Mouse (Mus musculus): ENCODE data around the gene Mob1b. TPM values are rescaled to one million over a fixed set of nuclear protein-coding genes. Genes with fewer than 3 reads are reported as not detected.

The Mob1b gene
- total and polyA plus RNA-seq, 3 experiments = 7.0 to 11.9 (median 10.5) TPM

GRCm38 (mm10) chr5:88793676-88794075 lies 73.0 kb downstream of the Mob1b start:
- H3K9me3 ChIP-seq (replicated peaks; ENCODE audit: low read length) = no peaks in the 10 kb centered on the region
- no peaks in the 10 kb centered on the region for H3K79me2 ChIP-seq (replicated peaks; ENCODE audit: control insufficient read depth, extremely low read depth, insufficient read depth, poor library complexity, severe bottlenecking)
- no peak for DNase-seq (ENCODE audit: extremely low read depth)
- H3K36me3 ChIP-seq (replicated peaks in 1 of 2; ENCODE audit: control insufficient read depth in 1 of 2, insufficient read depth in 1 of 2, low read length in 1 of 2) = no peaks in the 10 kb centered on the region
- H3K27me3 ChIP-seq (replicated peaks) = no peaks in the 10 kb centered on the region
- no peak overlapping the region for H3K9ac ChIP-seq (ENCODE audit: insufficient read depth, low read depth)
- dilution Hi-C loops (cut with MboI; ENCODE audit: extremely low pct_ligation_motif_present, extremely low pct_unique_long_range_greater_than_20kb, low sequenced_read_pairs) = no loop called here
- H3K27ac ChIP-seq (ENCODE audit: insufficient read depth, low read depth) = no peak overlapping the region
- TF ChIP-seq RAD21 (IDR thresholded peaks at IDR 0.05; ENCODE audit: low read depth, low read length) (no peak), GABPA (IDR thresholded peaks at IDR 0.05; ENCODE audit: insufficient replicate concordance, low read depth, low read length) (no peak), MAX (IDR thresholded peaks at IDR 0.05; ENCODE audit: low read length) (no peak), POLR2AphosphoS2 (IDR thresholded peaks at IDR 0.05; ENCODE audit: low read depth, low read length) (no peak), ZKSCAN1 (IDR thresholded peaks at IDR 0.05; ENCODE audit: borderline replicate concordance, low read depth, low read length) (no peak), TCF12 (IDR thresholded peaks at IDR 0.05; ENCODE audit: low read depth, low read length) (no peak)
- H3K4me2 ChIP-seq (ENCODE audit: insufficient read depth, low read depth, poor library complexity, severe bottlenecking) = no peak overlapping the region
- H3K4me1 ChIP-seq (ENCODE audit: control insufficient read depth in 1 of 2, insufficient read depth in 2 of 2) = 0 out of 4 replicates have a peak, but pooled peaks cover 0 to 3% of the 10 kb centered on the region in 2 experiments
- H3K4me3 ChIP-seq (replicated peaks in 1 of 3; ENCODE audit: low read depth in 2 of 3, low read length in 2 of 3, poor library complexity in 1 of 3) = no peak overlapping the region
- in situ Hi-C loops (cut with MboI; ENCODE audit: low pct_ligation_motif_present, low pct_unique_long_range_greater_than_20kb, low sequenced_read_pairs) = no loop called here

- Histone ChIP-seq H3K27ac (ENCODE audit: insufficient read depth, low read depth) (no peak overlapping the region), H3K9ac (ENCODE audit: insufficient read depth, low read depth) (no peak overlapping the region), H3K4me1 (ENCODE audit: control insufficient read depth in 1 of 2, insufficient read depth in 2 of 2) (no peaks in the 10 kb centered on the region), H3K79me2 (replicated peaks; ENCODE audit: control insufficient read depth, extremely low read depth, insufficient read depth, poor library complexity, severe bottlenecking) (no peaks in the 10 kb centered on the region), H3K4me2 (ENCODE audit: insufficient read depth, low read depth, poor library complexity, severe bottlenecking) (no peak overlapping the region), H3K9me3 (replicated peaks; ENCODE audit: low read length) (no peaks in the 10 kb centered on the region), H3K4me3 (replicated peaks in 1 of 3; ENCODE audit: low read depth in 2 of 3, low read length in 2 of 3, poor library complexity in 1 of 3) (no peak overlapping the region), H3K36me3 (replicated peaks in 1 of 2; ENCODE audit: control insufficient read depth in 1 of 2, insufficient read depth in 1 of 2, low read length in 1 of 2) (no peaks in the 10 kb centered on the region), H3K27me3 (replicated peaks) (no peaks in the 10 kb centered on the region)
- in situ Hi-C loops (cut with MboI; ENCODE audit: low pct_ligation_motif_present, low pct_unique_long_range_greater_than_20kb, low sequenced_read_pairs) (no loop called here), dilution Hi-C loops (cut with MboI; ENCODE audit: extremely low pct_ligation_motif_present, extremely low pct_unique_long_range_greater_than_20kb, low sequenced_read_pairs) (no loop called here)
- no peak for DNase-seq (ENCODE audit: extremely low read depth)
- TF ChIP-seq CTCF (conservative IDR thresholded peaks at IDR 0.05 in 1 of 2, IDR thresholded peaks at IDR 0.05 in 1 of 2; ENCODE audit: low read depth in 2 of 2, low read length in 2 of 2) = no peak
- no peak for TF ChIP-seq RAD21 (IDR thresholded peaks at IDR 0.05; ENCODE audit: low read depth, low read length)
- TF ChIP-seq CHD2 (IDR thresholded peaks at IDR 0.05; ENCODE audit: low read length) = no peak
- TF ChIP-seq ZNF384 (IDR thresholded peaks at IDR 0.05; ENCODE audit: low read depth, low read length) = no peak
- no peak for TF ChIP-seq USF2 (conservative IDR thresholded peaks at IDR 0.05; ENCODE audit: low read depth, low read length)
- no peak for TF ChIP-seq USF1 (IDR thresholded peaks at IDR 0.05; ENCODE audit: low read depth, low read length)
Observed at GRCm38 (mm10) chr5:88795910-88796584, 75.4 kb downstream of the Mob1b start.

GRCm38 (mm10) chr5:88796588-88796987 lies 75.9 kb downstream of the Mob1b start:
- Histone ChIP-seq H3K79me2 (replicated peaks; ENCODE audit: control insufficient read depth, extremely low read depth, insufficient read depth, poor library complexity, severe bottlenecking) (no peaks in the 10 kb centered on the region), H3K4me3 (replicated peaks in 1 of 3; ENCODE audit: low read depth in 2 of 3, low read length in 2 of 3, poor library complexity in 1 of 3) (no peak overlapping the region), H3K4me2 (ENCODE audit: insufficient read depth, low read depth, poor library complexity, severe bottlenecking) (no peak overlapping the region), H3K4me1 (ENCODE audit: control insufficient read depth in 1 of 2, insufficient read depth in 2 of 2) (no peaks in the 10 kb centered on the region), H3K27ac (ENCODE audit: insufficient read depth, low read depth) (no peak overlapping the region), H3K9ac (ENCODE audit: insufficient read depth, low read depth) (no peak overlapping the region), H3K36me3 (replicated peaks in 1 of 2; ENCODE audit: control insufficient read depth in 1 of 2, insufficient read depth in 1 of 2, low read length in 1 of 2) (no peaks in the 10 kb centered on the region), H3K9me3 (replicated peaks; ENCODE audit: low read length) (no peaks in the 10 kb centered on the region), H3K27me3 (replicated peaks) (no peaks in the 10 kb centered on the region)
- DNase-seq (ENCODE audit: extremely low read depth) = no peak
- in situ Hi-C loops (cut with MboI; ENCODE audit: low pct_ligation_motif_present, low pct_unique_long_range_greater_than_20kb, low sequenced_read_pairs) = no loop called here
- TF ChIP-seq POLR2AphosphoS2 (IDR thresholded peaks at IDR 0.05; ENCODE audit: low read depth, low read length) = no peak
- TF ChIP-seq ZNF384 (IDR thresholded peaks at IDR 0.05; ENCODE audit: low read depth, low read length) = no peak
- TF ChIP-seq NRF1 (IDR thresholded peaks at IDR 0.05; ENCODE audit: low read depth, low read length) = no peak
- TF ChIP-seq MAZ (IDR thresholded peaks at IDR 0.05; ENCODE audit: low read depth, low read length) = no peak
- no peak for TF ChIP-seq MEF2A (IDR thresholded peaks at IDR 0.05; ENCODE audit: borderline replicate concordance, low read depth, low read length)
- no peak for TF ChIP-seq HCFC1 (IDR thresholded peaks at IDR 0.05; ENCODE audit: low read depth, low read length)
- TF ChIP-seq CHD2 (IDR thresholded peaks at IDR 0.05; ENCODE audit: low read length) = no peak
- no peak for TF ChIP-seq GABPA (IDR thresholded peaks at IDR 0.05; ENCODE audit: insufficient replicate concordance, low read depth, low read length)
- TF ChIP-seq MAX (IDR thresholded peaks at IDR 0.05; ENCODE audit: low read length) = no peak
- no peak for TF ChIP-seq TCF12 (IDR thresholded peaks at IDR 0.05; ENCODE audit: low read depth, low read length)
- dilution Hi-C loops (cut with MboI; ENCODE audit: extremely low pct_ligation_motif_present, extremely low pct_unique_long_range_greater_than_20kb, low sequenced_read_pairs) = no loop called here

Data from CH12.LX (cell line).